Mouse (Mus musculus) kidney, postnatal 25 days (tissue): ENCODE results near the gene S1pr2.
A peak's percentile ranks its signal among the peaks of the same experiment; 100 is the strongest.
"Not testable (repeated sequence)": the region's sequence is repeated elsewhere in the genome, so short reads cannot be mapped to it uniquely, and the experiment has no call there.

Source experiments
- DNase-seq, 2 experiments: peaks; one replicate each; pipeline ENCODE4 v3.0.0; 2021; ENCODE audit warnings: mixed read lengths in 2 of 2

Gene S1pr2

GRCm38 (mm10) chr9:20976216-20976960 is at the start of gene S1pr2:
S1pr2 (minus strand) TSS chr9:20976781.
- peak; percentile 83 to 89 for DNase-seq

- DNase-seq, result no peak
Observed at GRCm38 (mm10) chr9:21025258-21025810, 48.8 kb upstream of the S1pr2 start.

- no peak for DNase-seq
Observed at GRCm38 (mm10) chr9:21022726-21023125, 46.1 kb upstream of the S1pr2 start.

GRCm38 (mm10) chr9:21022288-21022687 is 45.7 kb upstream of the S1pr2 start:
- no peak for DNase-seq

- DNase-seq, result no peak
Observed at GRCm38 (mm10) chr9:21021363-21021762, 44.8 kb upstream of the S1pr2 start.

GRCm38 (mm10) chr9:21018600-21018999 is 42.0 kb upstream of the S1pr2 start:
- no peak for DNase-seq

GRCm38 (mm10) chr9:21017177-21017575 is 40.6 kb upstream of the S1pr2 start:
- DNase-seq, result no peak

GRCm38 (mm10) chr9:21016331-21017176 is 40.0 kb upstream of the S1pr2 start:
- peak in 1 of 2 experiments; percentile 50 for DNase-seq

- peak; percentile 90 to 93 for DNase-seq
Observed at GRCm38 (mm10) chr9:21015571-21016130, 39.1 kb upstream of the S1pr2 start, which contains the start of gene Icam1. Icam1 (plus strand) TSS chr9:21015985.

GRCm38 (mm10) chr9:21014691-21015570 is 38.4 kb upstream of the S1pr2 start:
- peak; percentile 69 to 84 for DNase-seq

- no peak for DNase-seq
Observed at GRCm38 (mm10) chr9:21012368-21012767, 35.8 kb upstream of the S1pr2 start.

GRCm38 (mm10) chr9:21011846-21012312 is 35.3 kb upstream of the S1pr2 start:
- peak; percentile 51 to 73 for DNase-seq

- DNase-seq, result not testable (repeated sequence)
Observed at GRCm38 (mm10) chr9:21010939-21011541, 34.5 kb upstream of the S1pr2 start.

GRCm38 (mm10) chr9:21010362-21010761 is 33.8 kb upstream of the S1pr2 start:
- no peak for DNase-seq

- DNase-seq, result no peak
Observed at GRCm38 (mm10) chr9:21008007-21008406, 31.4 kb upstream of the S1pr2 start.

- no peak for DNase-seq
Observed at GRCm38 (mm10) chr9:21007313-21007952, 30.9 kb upstream of the S1pr2 start.

- peak; percentile 88 to 93 for DNase-seq
Observed at GRCm38 (mm10) chr9:21002627-21003551, 26.3 kb upstream of the S1pr2 start, which contains the start of gene Mrpl4. Mrpl4 (plus strand) TSS chr9:21002738.

- DNase-seq, result no peak
Observed at GRCm38 (mm10) chr9:21002270-21002626, 25.7 kb upstream of the S1pr2 start.

- DNase-seq, result no peak
Observed at GRCm38 (mm10) chr9:21001651-21002200, 25.1 kb upstream of the S1pr2 start.
